Mouse (Mus musculus) myocyte (in vitro differentiated cells): ENCODE measurements at regions not wholly inside any gene's neighbourhood (a gene's known extent, or its start where the extent isn't known, plus 50 kb on each side); places are given as distances from the start of the nearest gene placed in this dataset.

Source experiments
- H3K27me3 ChIP-seq: one replicate; pipeline ENCODE4 v1.6.1; 2011; ENCODE audit not compliant: control insufficient read depth, insufficient read depth, insufficient read length
- H3K36me3 ChIP-seq: one replicate; pipeline ENCODE4 v1.6.1; 2011; ENCODE audit not compliant: control insufficient read depth, insufficient read depth
- H3K4me2 ChIP-seq: one replicate; pipeline ENCODE4 v1.6.1; 2011; ENCODE audit warnings: low read depth, control low read depth
- H3K4me3 ChIP-seq: one replicate; pipeline ENCODE4 v1.5.1; 2011; ENCODE audit warnings: mild to moderate bottlenecking, control low read depth, moderate library complexity
- H3K79me2 ChIP-seq: one replicate; pipeline ENCODE4 v1.6.1; 2011; ENCODE audit not compliant: control insufficient read depth, insufficient read depth
- H3ac ChIP-seq: one replicate; pipeline ENCODE4 v1.6.1; 2011; ENCODE audit not compliant: control insufficient read depth, insufficient read length
- CEBPB ChIP-seq: IDR thresholded peaks from 2 replicates; pipeline ENCODE4 v1.6.1; 2011; ENCODE audit warnings: mild to moderate bottlenecking, moderate library complexity; ENCODE audit not compliant: poor library complexity, insufficient read depth, severe bottlenecking
- E2F4 ChIP-seq: IDR thresholded peaks from one replicate; pipeline ENCODE4 v1.6.1; 2011; ENCODE audit warnings: mild to moderate bottlenecking, control low read depth, moderate library complexity; ENCODE audit not compliant: insufficient read depth
- MAX ChIP-seq: IDR thresholded peaks from one replicate; pipeline ENCODE4 v1.6.1; 2011; ENCODE audit warnings: low read depth, mild to moderate bottlenecking, control low read depth
- MYOD1 ChIP-seq, 3 experiments: IDR thresholded peaks; one replicate each; pipeline ENCODE4 v1.6.1; 2011; ENCODE audit warnings: control low read depth in 2 of 3, low read depth in 2 of 3, mild to moderate bottlenecking in 2 of 3, moderate library complexity in 1 of 3; ENCODE audit not compliant: insufficient read length in 2 of 3, control insufficient read depth in 1 of 3
- MYOG ChIP-seq, 3 experiments: IDR thresholded peaks; one replicate each; pipeline ENCODE4 v1.6.1; 2011; ENCODE audit warnings: control low read depth in 2 of 3, low read depth in 2 of 3, mild to moderate bottlenecking in 2 of 3; ENCODE audit not compliant: insufficient read length in 2 of 3, control insufficient read depth in 1 of 3, insufficient read depth in 1 of 3
- POLR2A ChIP-seq: IDR thresholded peaks from one replicate; pipeline ENCODE4 v1.6.1; 2011; ENCODE audit warnings: low read depth, mild to moderate bottlenecking, control low read depth, moderate library complexity; ENCODE audit not compliant: insufficient read length
- POLR2AphosphoS2 ChIP-seq: IDR thresholded peaks from one replicate; pipeline ENCODE4 v1.6.1; 2011; ENCODE audit warnings: low read depth, control low read depth; ENCODE audit not compliant: insufficient read length
- REST ChIP-seq: IDR thresholded peaks from one replicate; pipeline ENCODE4 v1.6.1; 2011; ENCODE audit warnings: mild to moderate bottlenecking, control low read depth, moderate library complexity; ENCODE audit not compliant: insufficient read depth, insufficient read length
- SRF ChIP-seq: IDR thresholded peaks from one replicate; pipeline ENCODE4 v1.6.1; 2011; ENCODE audit warnings: low read depth; ENCODE audit not compliant: control insufficient read depth, insufficient read length
- TCF12 ChIP-seq: IDR thresholded peaks from one replicate; pipeline ENCODE4 v1.6.1; 2011; ENCODE audit warnings: mild to moderate bottlenecking, control low read depth; ENCODE audit not compliant: poor library complexity, insufficient read depth, severe bottlenecking
- TCF3 ChIP-seq: IDR thresholded peaks from one replicate; pipeline ENCODE4 v1.6.1; 2011; ENCODE audit warnings: low read depth, control low read depth; ENCODE audit not compliant: insufficient read length
- USF1 ChIP-seq: IDR thresholded peaks from one replicate; pipeline ENCODE4 v1.6.1; 2011; ENCODE audit warnings: low read depth, mild to moderate bottlenecking, control low read depth, moderate library complexity

- Histone ChIP-seq H3K79me2 (no peaks in the 10 kb centered on the region), H3ac (no peak overlapping the region), H3K27me3 (no peaks in the 10 kb centered on the region), H3K36me3 (no peaks in the 10 kb centered on the region), H3K4me3 (no peak overlapping the region), H3K4me2 (no peak overlapping the region)
- TF ChIP-seq CEBPB (no peak), REST (no peak), TCF12 (no peak), POLR2AphosphoS2 (no peak), POLR2A (no peak), SRF (no peak)
These were observed 69.7 kb upstream of the 1600014C23Rik start for GRCm38 (mm10) chr17:45803331-45803730.

GRCm38 (mm10) chr17:45802439-45802838, 68.8 kb upstream of the 1600014C23Rik start:
- no peaks in the 10 kb centered on the region for H3K36me3 ChIP-seq
- no peaks in the 10 kb centered on the region for H3K27me3 ChIP-seq
- TF ChIP-seq E2F4 (no peak), SRF (no peak), TCF3 (no peak), POLR2AphosphoS2 (no peak), USF1 (no peak), REST (no peak), POLR2A (no peak), TCF12 (no peak), MYOD1 (IDR thresholded peaks at IDR 0.05; ENCODE audit: control insufficient read depth in 1 of 3, insufficient read length in 2 of 3, low read depth in 2 of 3) (no peak), CEBPB (no peak), MAX (no peak), MYOG (IDR thresholded peaks at IDR 0.05; ENCODE audit: control insufficient read depth in 1 of 3, insufficient read depth in 1 of 3, insufficient read length in 2 of 3, low read depth in 2 of 3) (no peak)
- H3ac ChIP-seq, result no peak overlapping the region
- H3K4me2 ChIP-seq, result no peak overlapping the region
- H3K79me2 ChIP-seq, result no peaks in the 10 kb centered on the region
- H3K4me3 ChIP-seq, result no peak overlapping the region

- no peaks in the 10 kb centered on the region for H3K79me2 ChIP-seq
- H3K4me2 ChIP-seq, result no peak overlapping the region
- TF ChIP-seq E2F4 (no peak), POLR2AphosphoS2 (no peak), MAX (no peak), USF1 (no peak), CEBPB (no peak), SRF (no peak), TCF3 (no peak), MYOG (IDR thresholded peaks at IDR 0.05; ENCODE audit: control insufficient read depth in 1 of 3, insufficient read depth in 1 of 3, insufficient read length in 2 of 3, low read depth in 2 of 3) (no peak), TCF12 (no peak), MYOD1 (IDR thresholded peaks at IDR 0.05; ENCODE audit: control insufficient read depth in 1 of 3, insufficient read length in 2 of 3, low read depth in 2 of 3) (no peak), POLR2A (no peak), REST (no peak)
- no peak overlapping the region for H3K4me3 ChIP-seq
- H3K36me3 ChIP-seq, result no peaks in the 10 kb centered on the region
- no peak overlapping the region for H3ac ChIP-seq
- H3K27me3 ChIP-seq, result no peaks in the 10 kb centered on the region
These were observed 66.1 kb upstream of the 1600014C23Rik start for GRCm38 (mm10) chr17:45799725-45800124.

- TF ChIP-seq MYOD1 (IDR thresholded peaks at IDR 0.05; ENCODE audit: control insufficient read depth in 1 of 3, insufficient read length in 2 of 3, low read depth in 2 of 3), result peak in 1 of 3 experiments; percentile 24
- TF ChIP-seq USF1, result no peak
- TF ChIP-seq MAX, result no peak
- H3K36me3 ChIP-seq, result no peaks in the 10 kb centered on the region
- no peak overlapping the region for H3ac ChIP-seq
- no peaks in the 10 kb centered on the region for H3K79me2 ChIP-seq
- no peak overlapping the region for H3K4me3 ChIP-seq
- peak overlapping the region; percentile 57 for H3K4me2 ChIP-seq
- no peaks in the 10 kb centered on the region for H3K27me3 ChIP-seq
These were observed 65.4 kb upstream of the 1600014C23Rik start for GRCm38 (mm10) chr17:45798996-45799395.

- Histone ChIP-seq H3K79me2 (no peaks in the 10 kb centered on the region), H3K27me3 (no peaks in the 10 kb centered on the region), H3K4me2 (peak overlapping the region; percentile 57), H3K4me3 (no peak overlapping the region), H3K36me3 (no peaks in the 10 kb centered on the region), H3ac (no peak overlapping the region)
- peak in 1 of 3 experiments; percentile 45 for TF ChIP-seq MYOD1 (IDR thresholded peaks at IDR 0.05; ENCODE audit: control insufficient read depth in 1 of 3, insufficient read length in 2 of 3, low read depth in 2 of 3)
- peak in 2 of 3 experiments; percentile 37 to 39 for TF ChIP-seq MYOG (IDR thresholded peaks at IDR 0.05; ENCODE audit: control insufficient read depth in 1 of 3, insufficient read depth in 1 of 3, insufficient read length in 2 of 3, low read depth in 2 of 3)
- TF ChIP-seq SRF, result no peak
- TF ChIP-seq CEBPB, result 0 out of 2 replicates have a peak, but pooled peaks have one; percentile 7
- TF ChIP-seq REST, result no peak
- TF ChIP-seq POLR2AphosphoS2, result no peak
- no peak for TF ChIP-seq E2F4
- TF ChIP-seq MAX, result no peak
- no peak for TF ChIP-seq TCF12
- no peak for TF ChIP-seq USF1
These were observed 64.8 kb upstream of the 1600014C23Rik start for GRCm38 (mm10) chr17:45798456-45798855.
